Mouse (Mus musculus) CH12.LX (cell line): ENCODE measurements around the gene Dmd. TPM values are rescaled to one million over a fixed set of nuclear protein-coding genes. Genes with fewer than 3 reads are reported as not detected.

ENCODE experiments used
- DNase-seq: peaks from one replicate; pipeline ENCODE4 v3.0.0-alpha.2; 2013; ENCODE audit errors: extremely low read depth
- H3K27ac ChIP-seq: 2 replicates; pipeline ENCODE4 v1.5.1; 2012; ENCODE audit warnings: low read depth, mild to moderate bottlenecking, control low read depth, moderate library complexity; ENCODE audit not compliant: insufficient read depth
- H3K27me3 ChIP-seq: replicated peaks from 2 replicates; pipeline ENCODE3; 2012; ENCODE audit warnings: inconsistent platforms
- H3K36me3 ChIP-seq, 2 experiments: replicated peaks in 1 of 2; 2 replicates each; pipeline versions ENCODE3 to v1.6.1; 2012; ENCODE audit warnings: inconsistent platforms in 1 of 2, low read length in 1 of 2, mild to moderate bottlenecking in 1 of 2, mixed read lengths in 1 of 2, moderate library complexity in 1 of 2; ENCODE audit not compliant: control insufficient read depth in 1 of 2, insufficient read depth in 1 of 2
- H3K4me1 ChIP-seq, 2 experiments: 2 replicates each; pipeline ENCODE4 v1.6.1; 2012; ENCODE audit warnings: inconsistent platforms in 1 of 2, moderate library complexity in 1 of 2; ENCODE audit not compliant: insufficient read depth in 2 of 2, control insufficient read depth in 1 of 2
- H3K4me2 ChIP-seq: 2 replicates; pipeline ENCODE4 v1.6.1; 2012; ENCODE audit warnings: low read depth, mild to moderate bottlenecking, control low read depth; ENCODE audit not compliant: poor library complexity, insufficient read depth, severe bottlenecking
- H3K4me3 ChIP-seq, 3 experiments: fragments of 150-350 bp in 1 of 3; sonication (generic) in 1 of 3; replicated peaks in 1 of 3; 2 replicates each; pipeline versions ENCODE3 to v1.5.1; 2011 to 2012; ENCODE audit warnings: low read depth in 2 of 3, low read length in 2 of 3, mild to moderate bottlenecking in 2 of 3, moderate library complexity in 2 of 3, control low read depth in 1 of 3, improper control_type of control experiment in 1 of 3, inconsistent platforms in 1 of 3, mixed read lengths in 1 of 3; ENCODE audit not compliant: poor library complexity in 1 of 3
- H3K79me2 ChIP-seq: replicated peaks from 2 replicates; pipeline ENCODE4 v1.6.1; 2012; ENCODE audit warnings: mild to moderate bottlenecking, moderate library complexity; ENCODE audit not compliant: control insufficient read depth, poor library complexity, insufficient read depth, severe bottlenecking; ENCODE audit errors: extremely low read depth
- H3K9ac ChIP-seq: 2 replicates; pipeline ENCODE4 v1.6.1; 2012; ENCODE audit warnings: low read depth, mild to moderate bottlenecking, control low read depth, moderate library complexity; ENCODE audit not compliant: insufficient read depth
- H3K9me3 ChIP-seq: replicated peaks from 2 replicates; pipeline ENCODE3; 2012; ENCODE audit warnings: low read length, inconsistent platforms, mixed read lengths
- CHD2 ChIP-seq: IDR thresholded peaks from 2 replicates; pipeline ENCODE4 v1.6.1; 2011; ENCODE audit warnings: low read length, improper control_type of control experiment
- E2F4 ChIP-seq: IDR thresholded peaks from 2 replicates; pipeline ENCODE4 v1.6.1; 2011; ENCODE audit warnings: low read depth, low read length, improper control_type of control experiment; ENCODE audit not compliant: insufficient replicate concordance
- EP300 ChIP-seq: IDR thresholded peaks from 2 replicates; pipeline ENCODE4 v1.6.1; 2011; ENCODE audit warnings: low read length, improper control_type of control experiment
- GABPA ChIP-seq: IDR thresholded peaks from 2 replicates; pipeline ENCODE4 v1.6.1; 2012; ENCODE audit warnings: low read depth, low read length, improper control_type of control experiment, inconsistent platforms; ENCODE audit not compliant: insufficient replicate concordance
- HCFC1 ChIP-seq: IDR thresholded peaks from 2 replicates; pipeline ENCODE4 v1.6.1; 2012; ENCODE audit warnings: low read depth, mild to moderate bottlenecking, inconsistent platforms, low read length, improper control_type of control experiment
- IRF4 ChIP-seq: IDR thresholded peaks from 2 replicates; pipeline ENCODE4 v1.6.1; 2014; ENCODE audit warnings: low read depth, mild to moderate bottlenecking, inconsistent platforms, low read length, improper control_type of control experiment
- JUN ChIP-seq: IDR thresholded peaks from 2 replicates; pipeline ENCODE4 v1.6.1; 2011; ENCODE audit warnings: low read depth, mild to moderate bottlenecking, low read length, improper control_type of control experiment, moderate library complexity; ENCODE audit not compliant: insufficient read depth
- KAT2A ChIP-seq: IDR thresholded peaks from 2 replicates; pipeline ENCODE4 v1.6.1; 2012; ENCODE audit warnings: low read length, improper control_type of control experiment, inconsistent platforms; ENCODE audit not compliant: insufficient replicate concordance
- MAFK ChIP-seq: IDR thresholded peaks from 2 replicates; pipeline ENCODE4 v1.6.1; 2011; ENCODE audit warnings: low read length, improper control_type of control experiment; ENCODE audit not compliant: insufficient replicate concordance
- MAZ ChIP-seq: IDR thresholded peaks from 2 replicates; pipeline ENCODE4 v1.6.1; 2012; ENCODE audit warnings: low read depth, mild to moderate bottlenecking, inconsistent platforms, low read length, improper control_type of control experiment, moderate library complexity
- PAX5 ChIP-seq: IDR thresholded peaks from 2 replicates; pipeline ENCODE4 v1.6.1; 2012; ENCODE audit warnings: low read length, inconsistent platforms, mixed read lengths
- POLR2A ChIP-seq: IDR thresholded peaks from 2 replicates; pipeline ENCODE4 v1.6.1; 2011; ENCODE audit warnings: low read depth, mild to moderate bottlenecking, improper control_type of control experiment, low read length
- POLR2AphosphoS2 ChIP-seq: IDR thresholded peaks from 2 replicates; pipeline ENCODE4 v1.6.1; 2011; ENCODE audit warnings: low read depth, low read length, improper control_type of control experiment
- RAD21 ChIP-seq: IDR thresholded peaks from 2 replicates; pipeline ENCODE4 v1.6.1; 2011; ENCODE audit warnings: low read depth, mild to moderate bottlenecking, low read length, improper control_type of control experiment, moderate library complexity
- RCOR1 ChIP-seq: conservative IDR thresholded peaks from 2 replicates; pipeline ENCODE4 v1.6.1; 2012; ENCODE audit warnings: low read depth, mild to moderate bottlenecking, inconsistent platforms, low read length, improper control_type of control experiment
- SMC3 ChIP-seq: IDR thresholded peaks from 2 replicates; pipeline ENCODE4 v1.6.1; 2011; ENCODE audit warnings: low read depth, low read length, improper control_type of control experiment
- TCF12 ChIP-seq: IDR thresholded peaks from 2 replicates; pipeline ENCODE4 v1.6.1; 2014; ENCODE audit warnings: low read depth, mild to moderate bottlenecking, inconsistent platforms, low read length, improper control_type of control experiment
- USF1 ChIP-seq: IDR thresholded peaks from 2 replicates; pipeline ENCODE4 v1.6.1; 2014; ENCODE audit warnings: low read depth, mild to moderate bottlenecking, inconsistent platforms, low read length, improper control_type of control experiment
- ZC3H11A ChIP-seq: IDR thresholded peaks from 2 replicates; pipeline ENCODE4 v1.6.1; 2012; ENCODE audit warnings: low read depth, mild to moderate bottlenecking, inconsistent platforms, low read length, improper control_type of control experiment
- ZKSCAN1 ChIP-seq: IDR thresholded peaks from 2 replicates; pipeline ENCODE4 v1.6.1; 2012; ENCODE audit warnings: low read depth, inconsistent platforms, low read length, improper control_type of control experiment, borderline replicate concordance
- ZMIZ1 ChIP-seq: IDR thresholded peaks from 2 replicates; pipeline ENCODE4 v1.6.1; 2012; ENCODE audit warnings: low read depth, mild to moderate bottlenecking, inconsistent platforms, low read length, improper control_type of control experiment
- ZNF384 ChIP-seq: IDR thresholded peaks from 2 replicates; pipeline ENCODE4 v1.6.1; 2012; ENCODE audit warnings: low read depth, low read length, improper control_type of control experiment, inconsistent platforms
- dilution Hi-C: fragments of 300-500 bp; cut with MboI; formaldehyde crosslinking; loops from 2 replicates; pipeline ENCODE4 v1.14.3; 2020; ENCODE audit warnings: low sequenced_read_pairs; ENCODE audit not compliant: extremely low pct_unique_long_range_greater_than_20kb, extremely low pct_ligation_motif_present
- in situ Hi-C: fragments of 300-500 bp; cut with MboI; formaldehyde crosslinking; loops from 3 replicates; pipeline ENCODE4 v1.14.3; 2019; ENCODE audit warnings: low sequenced_read_pairs, low pct_ligation_motif_present, low pct_unique_long_range_greater_than_20kb, mixed read lengths
- polyA plus RNA-seq: library from polyadenylated mRNA; unstranded; fragments of >175 nt; gene quantifications from 2 replicates; pipeline ENCODE4 v1.2.1, GENCODE M21; 2012; ENCODE audit warnings: low read depth; ENCODE audit not compliant: insufficient read length
- total RNA-seq, 2 experiments: library from RNA; depleted of rRNA; stranded (reverse); fragments of 300-350 nt in 1 of 2; fragments of >200 nt in 1 of 2; gene quantifications; 2 replicates each; pipeline ENCODE4 v1.2.3; 2012 to 2014

Gene Dmd
- 0.81 and 1.1 TPM in 2 replicates for total RNA-seq (2012; rRNA removed)
- total RNA-seq (2014; rRNA removed) = 2.1 and 3.3 TPM in 2 replicates
- polyA plus RNA-seq = 1.5 and 2.7 TPM in 2 replicates

- no peak for TF ChIP-seq ZKSCAN1
- TF ChIP-seq GABPA = no peak
- TF ChIP-seq HCFC1 = no peak
- no peak for TF ChIP-seq IRF4
- no peak for TF ChIP-seq ZC3H11A
- no peak for TF ChIP-seq RCOR1
- TF ChIP-seq EP300 = no peak
- TF ChIP-seq USF1 = no peak
- TF ChIP-seq POLR2A = no peak
- TF ChIP-seq KAT2A = no peak
- TF ChIP-seq TCF12 = no peak
- TF ChIP-seq POLR2AphosphoS2 = no peak
- TF ChIP-seq JUN = no peak
- TF ChIP-seq MAFK = no peak
- no peak for TF ChIP-seq SMC3
- no peak for TF ChIP-seq RAD21
- no peak for TF ChIP-seq ZNF384
- Histone ChIP-seq H3K27ac (no peak within 1 kb of the TSS), H3K4me3 (no peak within 1 kb of the TSS), H3K27me3 (no peaks in the 10 kb centered on the region), H3K4me2 (no peak within 1 kb of the TSS), H3K36me3 (no peaks in the 10 kb centered on the region), H3K9me3 (no peaks in the 10 kb centered on the region), H3K4me1 (no peaks in the 10 kb centered on the region), H3K9ac (no peak within 1 kb of the TSS), H3K79me2 (no peaks in the 10 kb centered on the region)
- dilution Hi-C loops (no loop called here), in situ Hi-C loops (no loop called here)
- no peak for DNase-seq
These were observed at the start of gene Dmd for GRCm38 (mm10) chrX:82948630-82949029. Dmd (plus strand) TSS chrX:82948870.

DNA sequence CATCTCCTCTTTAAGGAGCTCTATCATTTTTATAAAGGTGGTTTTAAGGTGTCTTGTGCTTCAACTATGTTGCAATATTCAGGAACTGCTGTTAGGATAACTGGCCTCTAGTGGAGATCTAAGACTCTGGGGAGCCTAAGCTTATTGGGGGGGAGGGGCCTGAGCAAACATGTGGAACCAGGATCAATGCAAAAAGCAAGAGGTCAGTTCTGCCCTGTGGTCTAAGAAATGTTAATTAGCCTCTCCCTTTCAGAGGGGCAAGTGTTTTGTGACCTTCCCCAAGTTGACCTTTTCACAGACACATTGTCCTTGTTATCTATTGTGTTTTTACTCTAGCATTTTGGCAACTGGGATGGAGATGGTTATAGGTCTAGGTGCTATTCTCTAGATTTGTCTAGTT lies 47.2 kb upstream of the Dmd start:
- Histone ChIP-seq H3K9me3 (peaks cover 3% of the 10 kb centered on the region), H3K79me2 (no peaks in the 10 kb centered on the region), H3K4me2 (no peak overlapping the region), H3K27ac (no peak overlapping the region), H3K27me3 (no peaks in the 10 kb centered on the region), H3K9ac (no peak overlapping the region), H3K4me1 (no peaks in the 10 kb centered on the region), H3K36me3 (no peaks in the 10 kb centered on the region), H3K4me3 (no peak overlapping the region)
- no peak for DNase-seq
- TF ChIP-seq PAX5 = no peak
- TF ChIP-seq E2F4 = no peak
- no peak for TF ChIP-seq KAT2A
- TF ChIP-seq EP300 = no peak
- TF ChIP-seq MAZ = no peak
- TF ChIP-seq GABPA = no peak
- no peak for TF ChIP-seq ZNF384
- TF ChIP-seq RCOR1 = no peak
- no peak for TF ChIP-seq CHD2
- no peak for TF ChIP-seq IRF4
- no peak for TF ChIP-seq ZMIZ1
- in situ Hi-C loops (no loop called here), dilution Hi-C loops (no loop called here)
